Mouse (Mus musculus) v-Abl transformed pro-B cells (cell line): ENCODE measurements around the gene Atp6v1g1.

Experiments
- in situ Hi-C, 2 experiments: fragments of 400-800 bp; cut with MboI; formaldehyde crosslinking; loops; one replicate each; pipeline ENCODE4 v1.15.1; 2025; ENCODE audit not compliant: unreplicated experiment in 2 of 2

Atp6v1g1 gene

DNA sequence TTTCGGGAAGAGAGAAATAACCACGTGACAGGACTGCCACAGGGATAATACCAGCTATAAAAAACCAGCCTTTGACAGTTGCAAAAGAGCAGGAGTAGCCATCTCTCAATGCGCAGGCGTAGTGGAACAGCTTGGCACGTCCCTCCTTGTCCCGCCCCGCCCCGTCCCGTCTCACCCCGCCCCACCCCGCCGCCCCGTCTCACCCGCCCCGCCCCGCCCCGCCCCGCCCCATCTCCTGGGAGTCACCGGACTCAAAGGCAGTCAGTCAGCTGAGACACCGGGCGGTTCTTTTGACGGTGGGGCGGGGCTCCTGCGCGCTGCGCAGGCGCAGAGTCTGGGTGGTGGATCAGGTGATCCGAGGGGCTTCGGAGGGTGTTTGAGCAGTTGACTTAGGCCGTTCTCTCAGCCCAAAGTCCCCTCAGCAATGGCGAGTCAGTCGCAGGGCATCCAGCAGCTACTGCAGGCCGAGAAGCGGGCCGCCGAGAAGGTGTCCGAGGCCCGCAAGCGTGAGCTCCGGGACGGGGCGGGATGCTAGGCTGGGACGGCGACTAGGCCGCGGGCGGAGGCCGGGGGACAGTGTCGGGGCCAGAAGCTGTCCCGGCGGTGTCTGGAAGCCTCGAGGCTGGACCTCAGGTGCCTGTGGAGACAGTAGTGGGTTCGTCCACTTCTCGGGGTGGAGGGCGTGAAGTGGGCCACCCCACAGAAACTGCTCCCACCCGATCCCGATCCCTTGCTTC is at the start of gene Atp6v1g1:
TSS of gene Atp6v1g1 (plus strand) at position 279 of the 737 bp plus-strand sequence.
- in situ Hi-C loops: no loop called here

DNA sequence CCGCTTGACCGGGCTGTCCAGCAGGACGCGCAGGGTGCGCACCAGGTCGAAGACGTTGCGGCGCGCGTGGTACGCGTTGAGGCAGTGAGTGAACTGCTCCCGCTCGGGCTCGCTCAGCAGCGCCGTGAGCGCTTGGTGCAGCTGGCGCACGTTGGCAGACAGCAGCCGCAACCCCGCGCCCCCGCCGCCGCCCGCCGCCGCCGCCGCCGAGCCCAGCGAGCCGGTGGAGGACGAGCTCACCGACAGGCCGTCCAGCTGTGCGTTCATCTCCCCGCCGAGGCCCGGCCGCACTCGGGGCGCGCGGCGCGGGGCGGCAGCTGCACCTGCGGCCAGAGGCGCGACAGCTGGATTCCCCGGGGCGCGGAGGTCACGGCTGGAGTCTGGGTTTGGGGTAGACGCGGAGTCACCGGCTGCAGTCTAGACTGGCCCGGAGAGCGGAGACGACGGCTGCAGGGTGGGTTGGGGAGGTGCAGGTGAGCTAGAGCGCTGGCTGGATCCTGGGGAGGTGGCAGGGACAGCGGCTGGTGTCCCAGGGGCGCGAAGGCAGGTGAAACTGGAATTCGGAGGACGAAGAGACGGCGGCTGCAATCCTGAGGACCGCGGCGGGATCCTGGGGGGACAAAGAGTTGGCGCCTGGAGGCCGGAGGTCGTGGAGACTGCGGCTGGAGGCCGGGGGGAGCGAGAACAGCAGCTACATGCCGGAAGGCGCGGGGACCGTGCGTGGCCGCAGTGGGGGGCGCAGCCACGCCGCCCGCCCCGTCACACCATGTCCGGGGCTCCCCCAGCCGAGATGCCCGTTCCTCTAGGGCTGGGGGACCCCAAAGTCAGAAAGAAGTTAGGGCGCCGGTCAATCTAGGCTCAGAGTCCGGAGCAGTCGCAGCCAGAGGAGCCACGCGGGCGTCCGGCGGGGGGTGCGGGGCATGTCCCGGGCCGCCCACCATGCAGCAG is 49.3 kb upstream of the Atp6v1g1 start:
- in situ Hi-C loops: loop anchor here (5.0 kb wide), 4 partner anchors 78 to 133 kb away; partner anchors contain the start of gene Orm2 (in 1 of the 2)

DNA sequence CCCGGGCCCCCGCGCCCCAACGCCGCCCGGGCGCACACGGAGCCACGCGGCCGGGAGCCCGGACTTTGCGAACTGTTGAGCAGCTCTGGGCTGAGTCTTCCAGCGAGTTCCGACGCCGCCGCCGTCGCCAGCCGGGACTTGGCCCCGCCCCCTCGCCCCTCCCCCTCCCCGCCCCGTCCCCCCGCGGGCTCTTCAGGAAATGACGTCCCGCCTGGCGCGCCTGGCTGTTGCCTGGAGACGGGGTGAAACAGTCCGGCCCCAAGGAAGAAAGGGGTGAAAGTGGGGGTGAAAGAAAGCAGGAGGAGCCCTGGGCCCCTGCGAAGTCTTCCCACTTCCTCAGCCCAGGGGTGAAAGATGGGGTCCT is 48.7 kb upstream of the Atp6v1g1 start, which contains the start of gene Whrn:
TSS of gene Whrn (minus strand) at position 77 of the 364 bp plus-strand sequence.
- in situ Hi-C loops: loop anchor here (5.0 kb wide), 3 partner anchors 79 to 134 kb away; partner anchors contain the start of gene Orm2 (in 1 of the 2)

DNA sequence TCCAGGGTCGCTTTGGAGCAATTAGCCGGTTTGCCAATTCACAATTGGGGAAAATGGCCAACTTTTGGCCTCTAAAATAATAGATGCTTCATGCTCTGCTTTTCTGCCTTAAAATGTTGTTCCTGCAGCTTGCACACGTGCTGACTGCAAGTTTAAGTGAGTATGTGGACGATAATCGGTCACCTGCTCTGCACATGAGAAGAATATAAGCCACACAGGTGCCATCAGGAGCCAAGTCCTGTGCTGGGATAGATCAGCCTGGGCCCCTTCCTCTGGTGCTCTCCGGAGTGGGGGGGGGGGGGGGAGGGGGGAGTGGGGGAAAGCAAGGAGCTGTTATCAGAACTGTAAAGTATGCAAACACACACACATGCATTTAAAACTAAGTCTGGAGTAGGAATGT is 48.3 kb upstream of the Atp6v1g1 start:
- in situ Hi-C loops: loop anchor here (5.0 kb wide), 3 partner anchors 79 to 134 kb away; partner anchors contain the start of gene Orm2 (in 1 of the 2)

DNA sequence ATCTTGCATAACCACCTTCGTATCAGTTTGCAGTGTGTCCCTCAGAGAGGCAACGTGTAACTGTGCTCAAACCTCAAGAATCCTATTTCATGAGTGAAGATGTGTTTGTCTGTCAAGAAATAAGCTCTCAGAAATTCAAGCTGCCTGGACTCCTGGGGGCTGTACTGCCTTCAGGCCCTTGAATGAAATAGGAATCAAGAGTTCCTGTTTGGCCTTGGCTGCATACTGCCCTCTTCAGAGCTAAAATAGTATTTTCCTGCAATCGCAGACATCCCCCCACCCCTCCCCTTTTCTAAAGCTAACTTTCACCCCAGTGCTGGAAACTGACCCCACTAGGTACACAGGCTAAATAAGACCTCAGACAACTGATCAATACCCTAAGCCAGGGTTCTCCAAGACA is 46.2 kb upstream of the Atp6v1g1 start:
- in situ Hi-C loops: loop anchor here (5.0 kb wide), 3 partner anchors 81 to 136 kb away; partner anchors contain the start of gene Orm2 (in 1 of the 2)

DNA sequence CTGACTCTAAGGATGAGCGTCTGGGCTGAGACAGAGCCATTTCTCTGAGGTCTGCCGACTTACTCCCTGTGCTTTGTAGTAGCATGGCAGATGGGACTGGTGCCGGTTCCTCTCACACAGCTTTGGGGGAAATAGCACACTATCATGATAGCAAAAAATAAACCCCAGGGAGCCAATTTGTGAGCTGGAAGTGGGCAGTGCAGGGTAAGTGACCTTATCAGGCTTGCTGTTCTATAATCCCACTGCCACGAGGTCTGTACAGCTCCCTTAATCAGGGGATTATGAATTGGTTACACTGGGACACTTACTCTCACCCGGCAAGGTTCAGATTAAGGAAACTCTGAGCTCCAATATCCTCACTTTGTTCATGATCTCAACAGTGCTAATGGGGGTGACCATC is 43.5 kb upstream of the Atp6v1g1 start:
- in situ Hi-C loops: loop anchor here in 1 of 2 experiments (10.0 kb wide), 1 partner anchor 344 kb away; no protein-coding TSS in a partner anchor

DNA sequence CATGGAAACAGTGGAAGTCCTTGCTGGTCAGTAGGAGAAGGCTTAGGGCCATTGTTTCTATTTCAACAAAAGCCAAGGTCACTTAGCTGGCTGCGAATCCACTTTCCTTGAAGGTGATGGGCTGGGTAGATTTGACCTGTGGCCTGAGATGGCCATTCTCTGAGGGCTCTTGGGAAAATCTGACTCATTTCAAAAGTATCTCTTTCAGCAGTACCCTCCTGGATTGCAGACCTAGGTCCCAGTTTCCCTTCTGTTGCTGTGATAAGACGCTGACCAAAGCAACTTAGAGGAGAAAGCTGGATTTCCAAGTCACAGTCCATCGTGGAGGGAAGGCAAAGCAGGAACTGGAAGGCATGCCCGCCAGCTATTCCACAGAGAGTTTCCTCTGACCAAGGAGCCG is 40.6 kb upstream of the Atp6v1g1 start:
- in situ Hi-C loops: loop anchor here in 1 of 2 experiments (10.0 kb wide), 1 partner anchor 341 kb away; no protein-coding TSS in a partner anchor

DNA sequence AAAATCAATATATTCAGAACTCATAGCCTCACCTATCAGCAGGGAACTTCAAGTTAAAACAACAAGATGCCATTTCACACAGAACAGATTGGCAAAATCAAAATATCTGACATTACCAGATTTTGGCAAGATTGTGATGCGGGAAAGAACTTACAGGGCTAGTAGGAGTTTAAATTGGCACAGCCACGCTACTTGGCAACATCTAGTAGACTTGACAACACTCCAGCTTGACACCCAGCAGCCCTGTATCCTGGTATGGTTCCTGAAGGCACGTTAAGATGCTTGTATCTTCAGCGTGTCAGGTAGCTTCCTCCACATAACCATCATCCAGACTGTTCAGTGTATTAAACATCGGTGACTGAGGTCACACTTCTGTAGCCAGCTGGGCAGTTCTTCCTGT is 37.1 kb upstream of the Atp6v1g1 start:
- in situ Hi-C loops: loop anchor here in 1 of 2 experiments (10.0 kb wide), 1 partner anchor 337 kb away; no protein-coding TSS in a partner anchor

DNA sequence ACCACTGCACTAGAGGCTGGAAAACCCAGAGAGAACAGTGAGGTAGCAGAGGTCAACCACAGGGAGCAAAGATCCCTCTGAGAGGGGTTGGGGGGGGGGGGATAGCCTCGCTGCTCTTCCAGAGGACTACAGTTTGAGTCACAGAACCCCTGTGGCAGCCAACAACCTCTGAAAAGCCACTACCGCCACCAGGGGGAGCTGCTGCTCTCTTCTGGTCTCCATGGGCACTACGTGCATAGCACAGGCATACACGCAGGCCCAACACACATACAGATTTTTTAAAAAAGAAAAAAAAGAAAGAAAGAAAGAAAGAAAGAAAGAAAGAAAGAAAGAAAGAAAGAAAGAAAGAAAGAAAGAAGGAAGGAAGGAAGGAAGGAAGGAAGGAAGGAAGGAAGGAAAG is 36.3 kb upstream of the Atp6v1g1 start:
- in situ Hi-C loops: loop anchor here in 1 of 2 experiments (10.0 kb wide), 1 partner anchor 337 kb away; no protein-coding TSS in a partner anchor

DNA sequence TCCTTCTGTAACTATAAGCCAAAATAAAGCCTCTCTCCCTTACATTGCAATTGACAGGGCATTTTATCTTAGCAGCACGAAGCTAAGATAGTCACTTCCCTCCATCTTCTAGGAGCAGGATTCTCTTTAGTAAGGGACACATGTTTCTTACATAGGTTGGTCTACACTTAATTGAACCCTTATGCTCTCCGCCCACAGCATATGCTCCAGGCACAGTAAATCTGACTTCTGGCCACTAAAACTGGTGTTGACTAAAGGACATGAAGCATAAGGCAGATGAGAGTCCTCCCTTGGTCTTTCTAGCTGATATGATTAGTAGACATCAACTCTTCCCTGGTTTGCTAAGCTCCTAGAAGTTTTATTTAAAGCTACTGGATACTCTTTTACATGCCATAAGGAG is 31.7 kb upstream of the Atp6v1g1 start:
- in situ Hi-C loops: loop anchor here (5.0 to 10.0 kb wide), 4 partner anchors 49 to 439 kb away; no protein-coding TSS in a partner anchor

DNA sequence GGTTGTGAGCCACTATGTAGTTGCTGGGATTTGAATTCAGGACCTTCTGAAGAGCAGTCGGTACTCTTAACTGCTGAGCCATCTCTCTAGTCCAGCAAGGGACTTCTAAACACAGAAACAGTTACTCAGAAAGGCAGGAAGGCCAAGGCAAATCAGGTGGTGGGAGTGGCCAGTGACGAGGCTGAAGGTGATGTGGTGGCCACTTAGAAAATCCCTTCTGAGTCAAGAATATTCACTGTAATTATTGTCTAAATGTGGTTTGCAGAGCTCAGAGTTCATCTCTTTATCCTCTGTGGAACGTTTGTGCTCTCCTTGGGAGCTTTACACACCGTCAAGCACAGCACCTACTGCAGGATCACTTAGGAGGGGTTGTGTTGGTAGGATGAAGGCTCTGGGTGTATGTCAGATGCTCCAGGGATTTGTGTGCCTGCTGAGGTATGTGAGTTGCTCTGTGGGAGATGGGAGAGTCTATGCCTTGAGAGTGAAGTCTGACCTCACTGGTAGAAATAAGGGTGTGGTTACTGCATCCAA is 30.1 kb upstream of the Atp6v1g1 start:
- in situ Hi-C loops: loop anchor here (5.0 to 10.0 kb wide), 4 partner anchors 48 to 438 kb away; no protein-coding TSS in a partner anchor

DNA sequence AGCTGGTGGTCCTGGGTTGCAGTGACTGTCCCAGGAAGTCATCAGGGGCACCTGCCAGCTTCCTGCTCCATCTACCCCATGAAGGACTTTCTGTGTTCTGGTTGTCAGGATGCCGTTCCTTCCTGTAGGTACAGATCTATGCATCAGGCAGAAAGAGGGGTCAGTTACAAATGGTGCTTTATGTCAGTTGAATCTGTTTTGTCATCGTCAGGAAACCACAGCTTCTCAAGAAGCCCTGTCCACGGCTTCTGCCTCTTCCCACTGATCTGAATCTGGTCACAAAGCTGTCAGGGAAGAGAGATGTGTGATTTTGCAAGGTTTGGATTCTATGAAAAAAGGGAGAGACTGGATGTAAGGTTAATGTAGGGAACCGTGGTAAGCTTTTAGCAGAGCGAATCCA is 29.6 kb upstream of the Atp6v1g1 start:
- in situ Hi-C loops: loop anchor here in 1 of 2 experiments (10.0 kb wide), 1 partner anchor 160 kb away; no protein-coding TSS in a partner anchor

DNA sequence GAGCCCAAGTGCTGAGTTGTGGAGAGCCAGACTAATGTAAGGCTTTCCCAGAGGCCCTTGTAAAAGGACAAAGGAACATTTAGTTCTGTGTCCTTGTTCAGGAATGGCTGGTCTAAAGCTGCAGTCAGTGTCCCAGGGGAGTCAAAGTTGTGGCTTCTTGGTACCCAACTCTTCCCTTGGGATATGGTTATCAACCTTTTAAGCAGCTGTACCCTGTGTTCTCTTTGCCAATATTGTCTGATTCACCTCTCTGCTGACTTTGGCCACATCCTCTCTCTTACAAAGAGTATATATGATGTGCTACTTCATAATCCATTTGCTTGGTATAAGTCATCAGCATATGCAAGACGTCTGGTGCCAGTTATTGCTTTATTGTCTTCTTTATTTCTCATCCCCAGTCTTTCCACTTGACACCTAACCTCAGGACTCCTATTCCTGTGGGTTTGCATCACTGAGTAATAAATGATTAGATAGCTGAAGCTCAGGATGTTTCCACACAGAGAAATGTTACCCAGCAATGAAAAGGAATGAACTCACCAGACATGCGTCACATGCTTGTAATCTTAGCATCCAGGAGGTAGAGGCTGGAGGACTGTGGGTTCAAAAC is 22.7 kb upstream of the Atp6v1g1 start:
- in situ Hi-C loops: no loop called here

DNA sequence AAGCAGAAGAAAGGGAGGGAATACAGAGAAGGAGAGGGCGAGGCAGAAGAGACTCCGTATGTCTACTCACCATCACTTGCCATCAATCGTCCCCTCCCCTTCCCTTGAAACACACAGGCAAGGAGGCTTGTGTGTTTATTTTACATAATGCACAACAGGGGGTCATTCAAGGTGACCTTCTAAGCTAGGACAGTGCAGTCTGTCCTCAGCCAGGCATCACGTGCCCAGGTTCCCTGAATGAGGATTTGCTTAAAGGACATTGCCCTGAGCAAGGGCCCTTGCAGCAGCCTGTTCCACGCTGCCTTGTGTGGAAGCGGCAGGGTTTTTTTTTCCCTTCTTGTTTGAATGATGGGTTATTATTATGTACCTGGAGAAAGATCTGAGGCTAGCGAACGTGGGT is 19.1 kb upstream of the Atp6v1g1 start:
- in situ Hi-C loops: no loop called here

DNA sequence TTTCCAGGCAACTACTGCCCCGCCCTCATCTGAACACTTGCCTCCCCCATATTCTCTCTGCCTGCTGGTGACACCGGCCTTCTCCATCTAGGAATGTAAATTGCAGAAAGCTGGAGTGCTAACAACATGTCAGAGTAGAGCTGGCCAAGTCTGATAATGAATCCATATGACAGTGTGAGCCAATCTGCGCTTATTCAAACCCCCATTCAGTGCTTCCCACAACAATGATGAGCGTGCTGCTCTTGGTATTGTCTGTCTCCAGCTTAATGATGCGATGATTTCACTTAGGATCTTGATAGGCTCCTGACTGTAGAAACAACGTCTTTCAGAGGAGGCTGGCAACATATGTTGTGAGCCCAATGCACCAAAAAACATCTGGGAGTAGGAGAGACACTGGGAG is 15.6 kb upstream of the Atp6v1g1 start:
- in situ Hi-C loops: no loop called here

DNA sequence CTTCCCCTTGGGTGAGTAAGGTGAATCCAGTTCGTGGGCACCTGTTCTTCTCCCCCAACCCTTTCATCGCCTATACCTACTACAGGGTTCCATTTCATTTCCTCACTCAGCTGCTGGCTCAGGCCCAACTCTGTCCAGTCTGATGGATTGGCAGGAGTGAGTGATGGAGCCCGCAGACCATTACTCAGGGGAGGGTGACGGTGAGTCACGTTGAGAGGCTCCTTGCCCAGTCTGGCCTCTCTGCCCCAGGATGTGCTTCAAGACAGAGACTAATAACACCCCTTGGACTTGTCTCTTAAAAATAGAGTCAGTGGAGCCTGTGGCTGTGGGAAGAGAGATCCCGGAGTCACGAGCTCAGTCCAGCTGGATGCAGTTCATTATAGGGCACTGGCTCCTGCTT is 14.2 kb upstream of the Atp6v1g1 start:
- in situ Hi-C loops: no loop called here

DNA sequence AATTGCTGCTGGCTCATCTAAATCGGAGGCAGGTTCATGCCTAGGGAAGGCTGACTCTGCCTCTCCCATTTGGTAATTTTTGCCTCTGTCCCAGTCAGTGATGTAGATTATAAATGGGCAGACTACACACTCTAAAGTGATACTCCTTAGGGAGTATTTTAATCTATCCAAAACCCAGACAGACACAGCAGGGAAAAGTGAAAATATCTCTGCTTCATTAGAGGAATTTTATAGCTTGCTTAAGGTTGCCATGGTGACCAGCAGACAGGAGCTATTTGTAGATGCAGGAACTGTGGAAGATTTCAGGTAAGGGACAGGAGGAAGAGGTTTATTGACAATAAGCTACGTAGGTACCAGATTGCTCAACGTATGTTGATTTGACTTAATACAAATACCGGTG is 7.0 kb upstream of the Atp6v1g1 start:
- in situ Hi-C loops: no loop called here

DNA sequence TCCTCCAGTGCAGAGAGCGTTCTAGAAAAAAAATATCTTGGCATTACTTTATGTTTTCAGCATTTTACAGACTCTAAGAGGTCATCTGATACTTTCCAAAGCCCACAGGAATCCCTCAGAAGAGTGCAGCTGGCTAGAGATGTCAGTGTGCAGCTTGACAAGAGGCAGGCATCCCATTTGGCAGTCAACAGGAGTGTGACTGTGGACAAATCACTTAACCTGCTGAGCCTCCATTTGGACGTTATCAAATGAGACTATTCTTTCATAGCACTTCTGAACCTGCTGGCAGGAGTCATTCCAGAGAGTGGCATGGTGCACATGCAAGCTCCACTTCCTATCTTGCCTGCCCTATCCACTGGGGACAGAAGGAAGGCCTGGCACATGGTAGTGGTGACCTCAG is 2.4 kb upstream of the Atp6v1g1 start:
- in situ Hi-C loops: no loop called here

DNA sequence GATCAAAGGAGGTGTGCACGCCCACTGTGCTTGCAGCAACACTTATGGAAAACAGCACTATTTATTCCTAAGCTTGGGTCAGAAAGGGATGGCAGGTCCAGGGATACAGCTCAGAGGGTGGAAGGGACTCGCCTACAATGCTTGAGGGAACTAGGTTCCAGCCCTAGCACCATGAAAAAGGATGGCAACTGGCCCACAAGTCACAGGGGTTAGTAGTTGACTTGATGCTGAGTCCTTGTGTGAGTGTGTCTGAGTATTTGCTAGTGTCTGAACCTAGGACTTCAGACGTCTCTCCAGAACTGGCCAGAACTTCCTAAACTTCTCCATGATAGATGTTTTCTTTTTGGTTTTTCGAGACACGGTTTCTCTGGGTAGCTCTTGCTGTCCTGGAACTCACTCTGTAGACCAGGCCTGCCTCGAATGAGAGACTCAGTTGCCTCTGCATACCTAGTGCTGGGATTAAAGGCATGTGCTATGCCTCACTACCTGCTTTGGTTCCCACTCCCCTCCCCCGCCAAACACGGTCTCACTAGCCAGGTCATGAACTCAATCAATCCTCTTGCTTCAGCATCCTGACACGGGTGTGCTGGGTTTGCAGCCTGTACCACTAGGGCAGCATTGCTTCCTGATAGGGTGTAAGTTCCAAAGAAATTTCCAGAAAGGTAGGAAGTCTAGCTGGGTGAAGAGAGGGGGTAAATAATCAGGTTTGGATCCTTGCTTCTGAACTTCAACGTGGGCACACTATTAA is 652 bp upstream of the Atp6v1g1 start:
- in situ Hi-C loops: no loop called here
